Mouse (Mus musculus): ENCODE results near the gene Cfap298. TPM values are rescaled to one million over a fixed set of nuclear protein-coding genes. Genes with fewer than 3 reads are reported as not detected.

The Cfap298 gene
- polyA plus RNA-seq, 1 experiment from 2014 or later: 43.1 TPM

- 89% methylated on average over 6 of the region's 6 CpGs for WGBS
- no peaks in the 10 kb centered on the region for H3K4me1 ChIP-seq (ENCODE audit: control insufficient read depth, insufficient read depth, low read length)
- no peaks in the 10 kb centered on the region for H3K27me3 ChIP-seq (ENCODE audit: control insufficient read depth, insufficient read depth, low read length)
- H3K9me3 ChIP-seq (ENCODE audit: control insufficient read depth, low read length): no peaks in the 10 kb centered on the region
- no peak overlapping the region for H3K4me3 ChIP-seq (ENCODE audit: low read depth, low read length)
- no peaks in the 10 kb centered on the region for H3K36me3 ChIP-seq (ENCODE audit: control insufficient read depth, insufficient read depth, low read length)
- no peak overlapping the region for H3K27ac ChIP-seq (replicated peaks; ENCODE audit: low read depth, low read length)
- DNase-seq (ENCODE audit: low spot score): no peak
- ATAC-seq (ENCODE audit: insufficient number of reproducible peaks, low FRiP score, low TSS enrichment, low read depth): no peak
- H3K4me2 ChIP-seq (ENCODE audit: low read depth, severe bottlenecking): no peak overlapping the region
- no peak overlapping the region for H3K9ac ChIP-seq (ENCODE audit: low read length)
Measured at GRCm38 (mm10) chr16:90953770-90954169, 18.9 kb upstream of the Cfap298 start.

- no peak for ATAC-seq (ENCODE audit: insufficient number of reproducible peaks, low FRiP score, low TSS enrichment, low read depth)
- H3K4me2 ChIP-seq (ENCODE audit: low read depth, severe bottlenecking): no peak overlapping the region
- 89% methylated on average over 9 of the region's 9 CpGs for WGBS
- no peak overlapping the region for H3K4me3 ChIP-seq (ENCODE audit: low read depth, low read length)
- H3K36me3 ChIP-seq (ENCODE audit: control insufficient read depth, insufficient read depth, low read length): no peaks in the 10 kb centered on the region
- no peaks in the 10 kb centered on the region for H3K4me1 ChIP-seq (ENCODE audit: control insufficient read depth, insufficient read depth, low read length)
- no peak overlapping the region for H3K9ac ChIP-seq (ENCODE audit: low read length)
- no peaks in the 10 kb centered on the region for H3K27me3 ChIP-seq (ENCODE audit: control insufficient read depth, insufficient read depth, low read length)
- no peak overlapping the region for H3K27ac ChIP-seq (replicated peaks; ENCODE audit: low read depth, low read length)
- no peak for DNase-seq (ENCODE audit: low spot score)
- H3K9me3 ChIP-seq (ENCODE audit: control insufficient read depth, low read length): no peaks in the 10 kb centered on the region
Measured at GRCm38 (mm10) chr16:90953147-90953546, 18.2 kb upstream of the Cfap298 start.

GRCm38 (mm10) chr16:90950354-90950963 is 15.5 kb upstream of the Cfap298 start:
- Histone ChIP-seq H3K4me1 (ENCODE audit: control insufficient read depth, insufficient read depth, low read length) (no peaks in the 10 kb centered on the region), H3K27ac (replicated peaks; ENCODE audit: low read depth, low read length) (no peak overlapping the region), H3K4me2 (ENCODE audit: low read depth, severe bottlenecking) (no peak overlapping the region), H3K27me3 (ENCODE audit: control insufficient read depth, insufficient read depth, low read length) (no peaks in the 10 kb centered on the region), H3K36me3 (ENCODE audit: control insufficient read depth, insufficient read depth, low read length) (no peaks in the 10 kb centered on the region; the same call in 1 of the 2 replicates), H3K9me3 (ENCODE audit: control insufficient read depth, low read length) (no peaks in the 10 kb centered on the region), H3K4me3 (ENCODE audit: low read depth, low read length) (no peak overlapping the region), H3K9ac (ENCODE audit: low read length) (no peak overlapping the region)
- 54% methylated on average over 17 of the region's 17 CpGs for WGBS
- DNase-seq (ENCODE audit: low spot score) (no peak), ATAC-seq (ENCODE audit: insufficient number of reproducible peaks, low FRiP score, low TSS enrichment, low read depth) (no peak)

GRCm38 (mm10) chr16:90946977-90947376 is 12.1 kb upstream of the Cfap298 start:
- Histone ChIP-seq H3K27me3 (ENCODE audit: control insufficient read depth, insufficient read depth, low read length) (no peaks in the 10 kb centered on the region), H3K27ac (replicated peaks; ENCODE audit: low read depth, low read length) (no peak overlapping the region), H3K9me3 (ENCODE audit: control insufficient read depth, low read length) (no peaks in the 10 kb centered on the region), H3K9ac (ENCODE audit: low read length) (no peak overlapping the region), H3K4me2 (ENCODE audit: low read depth, severe bottlenecking) (no peak overlapping the region), H3K4me1 (ENCODE audit: control insufficient read depth, insufficient read depth, low read length) (no peaks in the 10 kb centered on the region), H3K4me3 (ENCODE audit: low read depth, low read length) (no peak overlapping the region), H3K36me3 (ENCODE audit: control insufficient read depth, insufficient read depth, low read length) (no peaks in the 10 kb centered on the region; the same call in 1 of the 2 replicates)
- WGBS: 87% methylated on average over 8 of the region's 8 CpGs
- no peak for ATAC-seq (ENCODE audit: insufficient number of reproducible peaks, low FRiP score, low TSS enrichment, low read depth)
- DNase-seq (ENCODE audit: low spot score): no peak

GRCm38 (mm10) chr16:90941246-90941645 is 6.3 kb upstream of the Cfap298 start:
- Histone ChIP-seq H3K9me3 (ENCODE audit: control insufficient read depth, low read length) (no peaks in the 10 kb centered on the region), H3K27ac (replicated peaks; ENCODE audit: low read depth, low read length) (no peak overlapping the region), H3K4me2 (ENCODE audit: low read depth, severe bottlenecking) (no peak overlapping the region), H3K4me1 (ENCODE audit: control insufficient read depth, insufficient read depth, low read length) (no peaks in the 10 kb centered on the region), H3K9ac (ENCODE audit: low read length) (no peak overlapping the region), H3K27me3 (ENCODE audit: control insufficient read depth, insufficient read depth, low read length) (no peaks in the 10 kb centered on the region), H3K36me3 (ENCODE audit: control insufficient read depth, insufficient read depth, low read length) (no peaks in the 10 kb centered on the region; the same call in 1 of the 2 replicates), H3K4me3 (ENCODE audit: low read depth, low read length) (no peak overlapping the region)
- no peak for ATAC-seq (ENCODE audit: insufficient number of reproducible peaks, low FRiP score, low TSS enrichment, low read depth)
- WGBS: 94% methylated on average over 7 of the region's 7 CpGs
- DNase-seq (ENCODE audit: low spot score): no peak

GRCm38 (mm10) chr16:90934193-90934686 is 674 bp downstream of the Cfap298 start:
- WGBS: under 1% methylated on average over 38 of the region's 38 CpGs
- H3K36me3 ChIP-seq (ENCODE audit: control insufficient read depth, insufficient read depth, low read length): no peaks in the 10 kb centered on the region; the same call in 1 of the 2 replicates
- 0 out of 2 replicates have a peak, but pooled peaks cover 3% of the 10 kb centered on the region for H3K4me1 ChIP-seq (ENCODE audit: control insufficient read depth, insufficient read depth, low read length)
- DNase-seq (ENCODE audit: low spot score) (peak; percentile 74), ATAC-seq (ENCODE audit: insufficient number of reproducible peaks, low FRiP score, low TSS enrichment, low read depth) (peak; percentile 58)
- H3K27me3 ChIP-seq (ENCODE audit: control insufficient read depth, insufficient read depth, low read length): no peaks in the 10 kb centered on the region
- H3K27ac ChIP-seq (replicated peaks; ENCODE audit: low read depth, low read length): peak overlapping the region; percentile 69; the same call in 1 of the 2 replicates
- peak overlapping the region; percentile 61 for H3K9ac ChIP-seq (ENCODE audit: low read length)
- peak overlapping the region; percentile 80 for H3K4me3 ChIP-seq (ENCODE audit: low read depth, low read length)
- peak overlapping the region; percentile 80 for H3K4me2 ChIP-seq (ENCODE audit: low read depth, severe bottlenecking)
- no peaks in the 10 kb centered on the region for H3K9me3 ChIP-seq (ENCODE audit: control insufficient read depth, low read length)

- Histone ChIP-seq H3K4me3 (ENCODE audit: low read depth, low read length) (peak overlapping the region; percentile 80), H3K27me3 (ENCODE audit: control insufficient read depth, insufficient read depth, low read length) (no peaks in the 10 kb centered on the region), H3K36me3 (ENCODE audit: control insufficient read depth, insufficient read depth, low read length) (no peaks in the 10 kb centered on the region; the same call in 1 of the 2 replicates), H3K27ac (replicated peaks; ENCODE audit: low read depth, low read length) (no peak overlapping the region), H3K4me2 (ENCODE audit: low read depth, severe bottlenecking) (peak overlapping the region; percentile 80), H3K9ac (ENCODE audit: low read length) (peak overlapping the region; percentile 61), H3K4me1 (ENCODE audit: control insufficient read depth, insufficient read depth, low read length) (0 out of 2 replicates have a peak, but pooled peaks cover 3% of the 10 kb centered on the region), H3K9me3 (ENCODE audit: control insufficient read depth, low read length) (no peaks in the 10 kb centered on the region)
- 26% methylated on average over 13 of the region's 13 CpGs for WGBS
- DNase-seq (ENCODE audit: low spot score): no peak
- ATAC-seq (ENCODE audit: insufficient number of reproducible peaks, low FRiP score, low TSS enrichment, low read depth): no peak
Measured at GRCm38 (mm10) chr16:90933534-90934176, 1.3 kb downstream of the Cfap298 start.

- H3K27me3 ChIP-seq (ENCODE audit: control insufficient read depth, insufficient read depth, low read length): no peaks in the 10 kb centered on the region
- H3K36me3 ChIP-seq (ENCODE audit: control insufficient read depth, insufficient read depth, low read length): no peaks in the 10 kb centered on the region
- no peak for ATAC-seq (ENCODE audit: insufficient number of reproducible peaks, low FRiP score, low TSS enrichment, low read depth)
- H3K4me2 ChIP-seq (ENCODE audit: low read depth, severe bottlenecking): no peak overlapping the region
- no peak overlapping the region for H3K9ac ChIP-seq (ENCODE audit: low read length)
- H3K4me1 ChIP-seq (ENCODE audit: control insufficient read depth, insufficient read depth, low read length): no peaks in the 10 kb centered on the region
- H3K27ac ChIP-seq (replicated peaks; ENCODE audit: low read depth, low read length): no peak overlapping the region
- WGBS: 91% methylated on average over 4 of the region's 4 CpGs
- no peak overlapping the region for H3K4me3 ChIP-seq (ENCODE audit: low read depth, low read length)
- DNase-seq (ENCODE audit: low spot score): no peak
- H3K9me3 ChIP-seq (ENCODE audit: control insufficient read depth, low read length): no peaks in the 10 kb centered on the region
Measured at GRCm38 (mm10) chr16:90927446-90927845, 7.5 kb downstream of the Cfap298 start.
